Comparison of ENCODE assay signal across 18 mouse cellular contexts in the genomic region with DNA sequence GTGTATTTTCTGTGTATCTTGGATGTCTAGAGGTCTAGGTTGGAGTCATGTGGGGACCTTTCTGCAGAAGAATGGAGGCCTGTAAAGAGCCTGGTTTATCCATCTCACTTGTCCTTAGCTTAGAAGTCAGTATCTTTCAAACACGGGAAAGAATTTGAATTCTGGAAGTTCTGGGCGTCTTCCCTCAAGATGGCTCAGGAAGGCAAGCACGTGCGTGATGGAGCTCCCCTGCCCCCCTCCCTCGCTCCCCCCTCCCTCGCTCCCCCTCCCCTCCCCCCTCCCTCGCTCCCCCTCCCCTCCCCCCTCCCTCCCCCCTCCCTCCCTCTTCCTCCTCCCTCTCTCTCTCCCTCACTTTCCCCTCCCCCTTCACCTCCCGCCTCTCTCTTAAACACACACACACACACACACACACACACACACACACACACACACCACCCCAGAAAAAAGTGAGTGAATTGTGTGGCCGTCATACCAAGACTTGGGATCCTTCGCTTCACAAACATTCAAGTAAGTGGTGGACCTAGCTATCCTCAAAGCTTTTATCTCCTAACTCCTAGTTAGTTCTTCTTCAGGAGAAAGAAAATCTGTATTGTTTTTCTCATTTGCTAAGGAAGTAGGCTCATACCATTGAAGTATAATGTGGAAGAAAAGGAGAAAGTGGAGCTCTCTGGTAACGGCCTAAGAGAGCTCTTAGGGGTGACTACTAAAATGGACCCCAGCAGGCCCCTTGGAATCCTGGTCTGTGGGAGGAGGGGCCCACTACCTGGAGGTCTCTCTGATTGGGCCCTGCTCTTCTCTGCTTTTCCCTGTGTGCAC.
"Had no signal": no experiment of that assay in that cellular context is flagged by ENCODE, and none has a peak within 500 bp of the region (broad histone marks: within the 10 kb centered on the region; RNA-seq: fewer than 3 reads in every experiment).

No protein-coding gene starts in this region.

- H3K27me3 ChIP-seq: limb, embryonic 12.5 days; limb, embryonic 15.5 days; midbrain, embryonic 13.5 days; stomach, embryonic 15.5 days had no signal

- DNase-seq: kidney, adult 2 months; kidney, postnatal 25 days; left cerebral cortex, postnatal 4 days; liver, postnatal 0 days; lung, embryonic 14.5 days; right cerebral cortex, adult 18-20 months; right cerebral cortex, postnatal 14 days; spleen, adult 18-20 months; thymus, adult 2 months; thymus, postnatal 14 days had no signal

- H3K9ac ChIP-seq: limb, embryonic 12.5 days; limb, embryonic 15.5 days; liver, embryonic 14.5 days; liver, postnatal 0 days; lung, embryonic 14.5 days; midbrain, embryonic 13.5 days; stomach, embryonic 15.5 days had no signal

- H3K36me3 ChIP-seq: limb, embryonic 12.5 days; limb, embryonic 15.5 days; midbrain, embryonic 13.5 days; stomach, embryonic 15.5 days had no signal

- H3K4me3 ChIP-seq: layer of hippocampus, adult 2 months; limb, embryonic 12.5 days; limb, embryonic 15.5 days; midbrain, embryonic 13.5 days; stomach, embryonic 15.5 days had no signal

- H3K9me3 ChIP-seq: limb, embryonic 15.5 days; stomach, embryonic 15.5 days had no signal

- H3K27ac ChIP-seq: kidney, postnatal 0 days; layer of hippocampus, adult 2 months; limb, embryonic 12.5 days; limb, embryonic 15.5 days; liver, embryonic 14.5 days; macrophage; midbrain, embryonic 13.5 days; stomach, embryonic 15.5 days had no signal

- H3K4me1 ChIP-seq: limb, embryonic 12.5 days; limb, embryonic 15.5 days; midbrain, embryonic 13.5 days; stomach, embryonic 15.5 days had no signal
